Mouse (Mus musculus) erythroblast, adult 5-6 weeks (primary cell): ENCODE results near the gene Rbfox2. TPM values are rescaled to one million over a fixed set of nuclear protein-coding genes. Genes with fewer than 3 reads are reported as not detected.

ENCODE experiments used
- ATAC-seq: replicated peaks from 2 replicates; pipeline ENCODE4 v1.8.0; 2016; ENCODE audit warnings: moderate number of reproducible peaks, mild to moderate bottlenecking, moderate TSS enrichment, inconsistent platforms; ENCODE audit not compliant: poor library complexity, low FRiP score, severe bottlenecking
- total RNA-seq, 2 experiments: library from RNA; stranded (forward) in 1 of 2; stranded (reverse) in 1 of 2; fragments of 150-400 nt in 1 of 2; fragments of 200-764, 138-1000 nt in 1 of 2; gene quantifications; 2 replicates each; pipeline versions ENCODE4 v1.2.3 to v1.2.4; 2015 to 2017; ENCODE audit warnings: low replicate concordance in 2 of 2

Gene Rbfox2
- not detected in 2 replicates for total RNA-seq (2015; ENCODE audit: low replicate concordance)
- not detected in 2 replicates for total RNA-seq (2017; ENCODE audit: low replicate concordance)

- ATAC-seq: no peak
Measured at GRCm38 (mm10) chr15:77306547-77307261, at the start of gene Rbfox2. TSS of gene Rbfox2 (minus strand) at chr15:77307004.

- ATAC-seq: no peak
Measured at GRCm38 (mm10) chr15:77356248-77356810, 49.5 kb upstream of the Rbfox2 start.

GRCm38 (mm10) chr15:77354848-77355551 lies 48.2 kb upstream of the Rbfox2 start:
- no peak for ATAC-seq

- no peak for ATAC-seq
Measured at GRCm38 (mm10) chr15:77354496-77354847, 47.7 kb upstream of the Rbfox2 start.

GRCm38 (mm10) chr15:77353764-77354163 lies 47.0 kb upstream of the Rbfox2 start:
- ATAC-seq: no peak

GRCm38 (mm10) chr15:77352863-77353262 lies 46.1 kb upstream of the Rbfox2 start:
- no peak for ATAC-seq

- no peak for ATAC-seq
Measured at GRCm38 (mm10) chr15:77350117-77350516, 43.3 kb upstream of the Rbfox2 start.

- ATAC-seq: no peak
Measured at GRCm38 (mm10) chr15:77348146-77348545, 41.3 kb upstream of the Rbfox2 start.

- no peak for ATAC-seq
Measured at GRCm38 (mm10) chr15:77344127-77345125, 37.6 kb upstream of the Rbfox2 start.

GRCm38 (mm10) chr15:77343527-77344091 lies 36.8 kb upstream of the Rbfox2 start:
- no peak for ATAC-seq

- no peak for ATAC-seq
Measured at GRCm38 (mm10) chr15:77342962-77343526, 36.2 kb upstream of the Rbfox2 start.

GRCm38 (mm10) chr15:77342005-77342404 lies 35.2 kb upstream of the Rbfox2 start:
- ATAC-seq: no peak

- ATAC-seq: no peak
Measured at GRCm38 (mm10) chr15:77340581-77340980, 33.8 kb upstream of the Rbfox2 start.

- ATAC-seq: no peak
Measured at GRCm38 (mm10) chr15:77338924-77339429, 32.2 kb upstream of the Rbfox2 start.

- no peak for ATAC-seq
Measured at GRCm38 (mm10) chr15:77338451-77338850, 31.6 kb upstream of the Rbfox2 start.

GRCm38 (mm10) chr15:77337926-77338325 lies 31.1 kb upstream of the Rbfox2 start:
- ATAC-seq: no peak

- no peak for ATAC-seq
Measured at GRCm38 (mm10) chr15:77336968-77337341, 30.2 kb upstream of the Rbfox2 start.

- ATAC-seq: no peak
Measured at GRCm38 (mm10) chr15:77336287-77336967, 29.6 kb upstream of the Rbfox2 start.
